In genomic region chr6:126966241-126967026, GRCm38 (mm10) we compare ENCODE assay signal across 21 mouse cellular contexts. TPM values are rescaled to one million over a fixed set of nuclear protein-coding genes. Genes with fewer than 3 reads are reported as not detected.
DNase-seq lines count a peak whose midpoint lies in the region; ATAC-seq and TF ChIP-seq lines count a peak whose summit lies in the region.
"Had no signal": no experiment of that assay in that cellular context is flagged by ENCODE, and none has a peak within 500 bp of the region (broad histone marks: within the 10 kb centered on the region; RNA-seq: fewer than 3 reads in every experiment).

No protein-coding gene starts in this region.

- ATAC-seq in lung, postnatal 0 days = no peak
- ATAC-seq in heart, embryonic 13.5 days (ENCODE audit: extremely low read depth, insufficient number of reproducible peaks, low FRiP score, low TSS enrichment) = no peak
- ATAC-seq in inflammation-experienced regulatory T-cells, adult 6 months = no peak
- ATAC-seq: intestine, postnatal 0 days had no signal

- no peak for TF ChIP-seq CTCF in lung, postnatal 0 days (IDR thresholded peaks at IDR 0.05)
- no peak for TF ChIP-seq CTCF in olfactory bulb, adult 2 months (IDR thresholded peaks at IDR 0.05; ENCODE audit: insufficient read depth, low read depth, low read length)

- no peaks in the 10 kb centered on the region for H3K9me3 ChIP-seq in lung, postnatal 0 days (ENCODE audit: low read length)
- H3K9me3 ChIP-seq in heart, embryonic 13.5 days = no peaks in the 10 kb centered on the region
- H3K9me3 ChIP-seq: forebrain, embryonic 12.5 days; hindbrain, embryonic 15.5 days; liver, embryonic 15.5 days had no signal

- WGBS in lung, postnatal 0 days = 75% methylated on average over 14 of the region's 14 CpGs
- 35% methylated on average over 14 of the region's 14 CpGs for WGBS in heart, embryonic 13.5 days
- 66% methylated on average over 14 of the region's 14 CpGs for WGBS in olfactory bulb, adult 2 months

- no peak for TF ChIP-seq POLR2A in olfactory bulb, adult 2 months (IDR thresholded peaks at IDR 0.05; ENCODE audit: insufficient read depth, low read depth, low read length)

- H3K4me2 ChIP-seq in lung, postnatal 0 days (replicated peaks; ENCODE audit: low read depth, low read length) = no peak overlapping the region
- peak overlapping the region; percentile 41 for H3K4me2 ChIP-seq in heart, embryonic 13.5 days
- H3K4me2 ChIP-seq: forebrain, embryonic 12.5 days; hindbrain, embryonic 15.5 days; liver, embryonic 15.5 days had no signal

- H3K9ac ChIP-seq in lung, postnatal 0 days (replicated peaks; ENCODE audit: low read depth) = no peak overlapping the region
- peak overlapping the region; percentile 57 for H3K9ac ChIP-seq in heart, embryonic 13.5 days
- H3K9ac ChIP-seq: forebrain, embryonic 12.5 days; hindbrain, embryonic 15.5 days; liver, embryonic 15.5 days had no signal

- H3K36me3 ChIP-seq in lung, postnatal 0 days (ENCODE audit: insufficient read depth, low read length) = peaks cover 11% of the 10 kb centered on the region; the same call in 1 of the 2 replicates
- peaks cover 36% of the 10 kb centered on the region for H3K36me3 ChIP-seq in heart, embryonic 13.5 days

- H3K4me1 ChIP-seq in lung, postnatal 0 days (ENCODE audit: insufficient read depth, low read depth, low read length) = no peaks in the 10 kb centered on the region
- peaks cover 35% of the 10 kb centered on the region for H3K4me1 ChIP-seq in heart, embryonic 13.5 days
- peaks cover 10% of the 10 kb centered on the region for H3K4me1 ChIP-seq in olfactory bulb, adult 2 months (ENCODE audit: control insufficient read depth, insufficient read depth, low read length)
- H3K4me1 ChIP-seq: forebrain, embryonic 12.5 days; hindbrain, embryonic 15.5 days; liver, embryonic 15.5 days had no signal

- H3K27ac ChIP-seq in lung, postnatal 0 days (ENCODE audit: low read length) = no peak overlapping the region
- peak overlapping the region; percentile 87 for H3K27ac ChIP-seq in heart, embryonic 13.5 days (replicated peaks)
- H3K27ac ChIP-seq in olfactory bulb, adult 2 months (ENCODE audit: insufficient read depth, low read depth, low read length) = peak overlapping the region; percentile 59
- H3K27ac ChIP-seq: forebrain, embryonic 12.5 days; hindbrain, embryonic 15.5 days; layer of hippocampus, adult 2 months; left cerebral cortex, adult 2 months; liver, embryonic 15.5 days had no signal

- DNase-seq in gastrocnemius, adult 18-20 months (ENCODE audit: low spot score) = peak; percentile 17
- DNase-seq in gastrocnemius, adult 8-10 months (ENCODE audit: low spot score in 2 of 2) = no peak
- DNase-seq in lung, postnatal 0 days (ENCODE audit: low spot score) = peak; percentile 11
- no peak for DNase-seq in lung, postnatal 4 days
- no peak for DNase-seq in adrenal gland, postnatal 10 days
- DNase-seq: B cell, adult 2 months; cerebellum, postnatal 10 days; kidney, postnatal 10 days; lung, postnatal 10 days; thymus, adult 2 months had no signal

- H3K27me3 ChIP-seq in lung, postnatal 0 days (replicated peaks; ENCODE audit: insufficient read depth, low read length) = no peaks in the 10 kb centered on the region
- H3K27me3 ChIP-seq in heart, embryonic 13.5 days (replicated peaks) = no peaks in the 10 kb centered on the region
- H3K27me3 ChIP-seq: forebrain, embryonic 12.5 days; hindbrain, embryonic 15.5 days; liver, embryonic 15.5 days had no signal

- no peak overlapping the region for H3K4me3 ChIP-seq in lung, postnatal 0 days (ENCODE audit: low read depth, low read length)
- H3K4me3 ChIP-seq in heart, embryonic 13.5 days = no peak overlapping the region
- no peak overlapping the region for H3K4me3 ChIP-seq in olfactory bulb, adult 2 months (ENCODE audit: insufficient read depth, low read depth, low read length)
- H3K4me3 ChIP-seq: forebrain, embryonic 12.5 days; hindbrain, embryonic 15.5 days; layer of hippocampus, adult 2 months; left cerebral cortex, adult 2 months; liver, embryonic 15.5 days had no signal

- no peak for TF ChIP-seq EP300 in lung, postnatal 0 days (IDR thresholded peaks at IDR 0.05)

RNA-seq across cellular contexts. Expression of gene D6Wsu163e, which starts 26.7 kb away (rescaled TPM):
- total RNA-seq in gastrocnemius, adult 18-20 months (2021) = 1 to 10 TPM; 7.2 to 8.4 TPM
- total RNA-seq in gastrocnemius, adult 8-10 months (2022) = 1 to 10 TPM; 6.6 to 8.6 (median 7.8) TPM
- polyA plus RNA-seq in lung, postnatal 0 days (2015; fragmentation: Nextera tagmentation; extraction: Ambion mirVana) = 12.3 and 13.7 TPM in 2 replicates
- polyA plus RNA-seq in heart, embryonic 13.5 days (2015; fragmentation: Nextera tagmentation; extraction: Ambion mirVana) = 12.5 and 13.7 TPM in 2 replicates
- polyA plus RNA-seq in olfactory bulb, adult 2 months (2012; ENCODE audit: insufficient read depth, insufficient read length, low replicate concordance, missing spikeins) = not detected in 2 replicates
- 10 to 100 TPM; 17.5 to 19.7 TPM for total RNA-seq in adrenal gland, postnatal 10 days (2021)
- polyA plus RNA-seq in inflammation-experienced regulatory T-cells, adult 6 months (2017; shearing (Covaris generic)) = 10 to 100 TPM; 10.2 to 13.3 (median 13.1) TPM

RNA-seq across cellular contexts. Expression of gene Rad51ap1, which starts 27.0 kb away (rescaled TPM):
- total RNA-seq in gastrocnemius, adult 18-20 months (2021) = under 1 TPM in 1 of 2 experiments, not detected in 1; 0.11 TPM
- total RNA-seq in gastrocnemius, adult 8-10 months (2022) = under 1 TPM in 2 of 4 experiments, not detected in 2; 0.52 to 0.90 TPM
- 5.3 and 7.5 TPM in 2 replicates for polyA plus RNA-seq in lung, postnatal 0 days (2015; fragmentation: Nextera tagmentation; extraction: Ambion mirVana)
- polyA plus RNA-seq in heart, embryonic 13.5 days (2015; fragmentation: Nextera tagmentation; extraction: Ambion mirVana) = 28.0 and 34.4 TPM in 2 replicates
- not detected in 2 replicates for polyA plus RNA-seq in olfactory bulb, adult 2 months (2012; ENCODE audit: insufficient read depth, insufficient read length, low replicate concordance, missing spikeins)
- total RNA-seq in adrenal gland, postnatal 10 days (2021) = 10 to 100 TPM; 11.1 to 12.1 TPM
- 10 to 100 TPM in 1 of 3 experiments, 1 to 10 TPM in 2; 5.8 to 36.4 (median 6.2) TPM for polyA plus RNA-seq in inflammation-experienced regulatory T-cells, adult 6 months (2017; shearing (Covaris generic))

RNA-seq across cellular contexts. Expression of gene Dyrk4, which starts 44.8 kb away (rescaled TPM):
- total RNA-seq in gastrocnemius, adult 18-20 months (2021) = not detected
- not detected for total RNA-seq in gastrocnemius, adult 8-10 months (2022)
- 0.23 and 0.37 TPM in 2 replicates for polyA plus RNA-seq in lung, postnatal 0 days (2015; fragmentation: Nextera tagmentation; extraction: Ambion mirVana)
- not detected in 2 replicates for polyA plus RNA-seq in heart, embryonic 13.5 days (2015; fragmentation: Nextera tagmentation; extraction: Ambion mirVana)
- polyA plus RNA-seq in olfactory bulb, adult 2 months (2012; ENCODE audit: insufficient read depth, insufficient read length, low replicate concordance, missing spikeins) = not detected in 2 replicates
- under 1 TPM in 1 of 2 experiments, not detected in 1; 0.27 TPM for total RNA-seq in adrenal gland, postnatal 10 days (2021)
- under 1 TPM in 2 of 3 experiments, not detected in 1; 0.21 to 0.71 TPM for polyA plus RNA-seq in inflammation-experienced regulatory T-cells, adult 6 months (2017; shearing (Covaris generic))
- total RNA-seq: left cerebral cortex, adult 2 months had no signal
- polyA plus RNA-seq: forebrain, embryonic 12.5 days; hindbrain, embryonic 15.5 days; intestine, postnatal 0 days; liver, embryonic 15.5 days had no signal

RNA-seq across cellular contexts. Expression of gene Fgf6, which starts 49.0 kb away (rescaled TPM):
- 1 to 10 TPM; 2.6 to 3.5 TPM for total RNA-seq in gastrocnemius, adult 18-20 months (2021)
- 1 to 10 TPM; 2.9 to 4.0 (median 3.2) TPM for total RNA-seq in gastrocnemius, adult 8-10 months (2022)
- not detected in 2 replicates for polyA plus RNA-seq in lung, postnatal 0 days (2015; fragmentation: Nextera tagmentation; extraction: Ambion mirVana)
- 0.17 TPM in 1 of 2 replicates, not detected in the other for polyA plus RNA-seq in heart, embryonic 13.5 days (2015; fragmentation: Nextera tagmentation; extraction: Ambion mirVana)
- not detected in 2 replicates for polyA plus RNA-seq in olfactory bulb, adult 2 months (2012; ENCODE audit: insufficient read depth, insufficient read length, low replicate concordance, missing spikeins)
- under 1 TPM; 0.18 to 0.42 TPM for total RNA-seq in adrenal gland, postnatal 10 days (2021)
- polyA plus RNA-seq in inflammation-experienced regulatory T-cells, adult 6 months (2017; shearing (Covaris generic)) = not detected
- total RNA-seq: layer of hippocampus, adult 2 months; left cerebral cortex, adult 2 months had no signal
- polyA plus RNA-seq: forebrain, embryonic 12.5 days; intestine, postnatal 0 days; stomach, embryonic 14.5 days; urinary bladder, adult 2 months had no signal

Comparison
In these comparisons a context has a peak if more than half of its experiments do, and no peak if none do; other contexts are left out.
1. DNase-seq: peak in gastrocnemius, adult 18-20 months (single experiment) and lung, postnatal 0 days (single experiment); none in gastrocnemius, adult 8-10 months (0 of 2), lung, postnatal 4 days (0 of 2) and adrenal gland, postnatal 10 days (single experiment).
2. RNA of gene D6Wsu163e, which starts 26.7 kb away (polyA plus RNA-seq): 12.5 to 13.7 TPM in heart, embryonic 13.5 days, 12.3 to 13.7 TPM in lung, postnatal 0 days and 10.2 to 13.3 TPM in inflammation-experienced regulatory T-cells, adult 6 months; not detected in olfactory bulb, adult 2 months; every median in the first group is over 10 times any median in the second.